Mouse (Mus musculus) intestine, embryonic 14.5 days (tissue): ENCODE measurements around the gene Nhlrc4. TPM values are rescaled to one million over a fixed set of nuclear protein-coding genes. Genes with fewer than 3 reads are reported as not detected.
A peak's percentile ranks its signal among the peaks of the same experiment; 100 is the strongest.

Experiments
- ATAC-seq: fragments of 200-750 bp; cut with Nextera tagmentation; replicated peaks from 2 replicates; pipeline ENCODE4 v1.8.0; 2017; ENCODE audit warnings: low read depth, moderate number of reproducible peaks, moderate TSS enrichment, moderate library complexity; ENCODE audit not compliant: low FRiP score, low TSS enrichment
- DNase-seq: peaks from one replicate; pipeline ENCODE4 v3.0.0-alpha.2; 2018; ENCODE audit warnings: low spot score
- H3K27ac ChIP-seq: fragments of 300-500 bp; sonication (generic); 2 replicates; pipeline ENCODE4 v1.5.1; 2014; ENCODE audit warnings: low read depth, mild to moderate bottlenecking, control low read depth
- H3K27me3 ChIP-seq: fragments of 300-500 bp; sonication (generic); replicated peaks from 2 replicates; pipeline ENCODE4 v1.6.1; 2014; ENCODE audit warnings: low read length, control low read depth; ENCODE audit not compliant: control insufficient read depth, insufficient read depth
- H3K36me3 ChIP-seq: fragments of 300-500 bp; sonication (generic); 2 replicates; pipeline ENCODE4 v1.6.1; 2014; ENCODE audit warnings: low read length, control low read depth; ENCODE audit not compliant: control insufficient read depth, insufficient read depth
- H3K4me1 ChIP-seq: fragments of 300-500 bp; sonication (generic); replicated peaks from 2 replicates; pipeline ENCODE4 v1.6.1; 2014; ENCODE audit warnings: low read length, control low read depth, mixed read lengths; ENCODE audit not compliant: control insufficient read depth, insufficient read depth
- H3K4me2 ChIP-seq: fragments of 300-500 bp; sonication (generic); 2 replicates; pipeline ENCODE4 v1.6.1; 2014; ENCODE audit warnings: low read length
- H3K4me3 ChIP-seq: fragments of 300-500 bp; sonication (generic); 2 replicates; pipeline ENCODE4 v1.5.1; 2014; ENCODE audit warnings: low read depth, low read length, control low read depth, mixed read lengths
- H3K9ac ChIP-seq: fragments of 300-500 bp; sonication (generic); 2 replicates; pipeline ENCODE4 v1.6.1; 2014; ENCODE audit warnings: mild to moderate bottlenecking, low read length
- H3K9me3 ChIP-seq: fragments of 300-500 bp; sonication (generic); 2 replicates; pipeline ENCODE4 v1.6.1; 2016; ENCODE audit warnings: low read length, control low read depth; ENCODE audit not compliant: control insufficient read depth
- WGBS: fragments of 180-500 bp; shearing (Covaris S2); extraction: QIAGEN DNeasy Blood & Tissue Kit; methylation state at CpG from one replicate; pipeline ENCODE4 v1.1.7; 2014; 5-methylcytosine and 5-hydroxymethylcytosine counted together
- polyA plus RNA-seq: library from polyadenylated mRNA; unstranded; fragments of >200 nt; fragmentation: Nextera tagmentation; extraction: Ambion mirVana; gene quantifications from 2 replicates; pipeline ENCODE4 v1.2.1, GENCODE M21; 2014

Gene Nhlrc4
- polyA plus RNA-seq, 1 experiment from 2014 or later, result not detected

GRCm38 (mm10) chr17:25946349-25946748 is 1.6 kb upstream of the Nhlrc4 start:
- DNase-seq (no peak), ATAC-seq (no peak)
- Histone ChIP-seq H3K4me1 (no peaks in the 10 kb centered on the region), H3K4me2 (no peak overlapping the region), H3K4me3 (no peak overlapping the region), H3K27ac (no peak overlapping the region), H3K27me3 (peaks cover 17% of the 10 kb centered on the region), H3K9me3 (no peaks in the 10 kb centered on the region), H3K9ac (no peak overlapping the region), H3K36me3 (no peaks in the 10 kb centered on the region)
- 74% methylated on average over 7 of the region's 7 CpGs for WGBS

- 83% methylated on average over 8 of the region's 9 CpGs for WGBS
- Histone ChIP-seq H3K4me3 (no peak overlapping the region), H3K9me3 (no peaks in the 10 kb centered on the region), H3K4me2 (no peak overlapping the region), H3K4me1 (peaks cover 7% of the 10 kb centered on the region), H3K27me3 (peaks cover 10% of the 10 kb centered on the region), H3K27ac (no peak overlapping the region), H3K9ac (no peak overlapping the region), H3K36me3 (no peaks in the 10 kb centered on the region)
- DNase-seq, result no peak
- ATAC-seq, result no peak
These were observed 875 bp upstream of the Nhlrc4 start for GRCm38 (mm10) chr17:25945517-25946155.

DNA sequence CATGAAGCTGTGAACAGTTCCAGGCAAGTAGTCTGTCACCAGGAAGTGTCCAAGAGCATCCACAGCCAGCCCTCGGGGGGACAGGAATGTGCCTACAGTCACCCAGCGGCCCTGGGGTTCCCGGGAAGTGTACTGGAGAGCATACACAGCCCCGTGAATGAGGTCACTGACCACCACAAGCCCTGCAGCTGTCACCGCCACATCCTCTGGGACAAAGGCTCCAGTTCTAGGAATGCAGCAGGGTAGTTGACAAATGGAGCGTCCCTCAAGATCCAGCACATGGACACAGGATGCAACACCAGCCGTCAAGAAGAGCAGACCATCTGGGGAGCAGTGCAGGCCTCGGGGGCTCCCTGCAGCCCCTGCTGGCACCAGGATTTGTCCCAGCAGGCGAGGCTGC is 992 bp downstream of the Nhlrc4 start:
- no peak overlapping the region for H3K4me3 ChIP-seq
- H3K36me3 ChIP-seq, result 0 out of 2 replicates have a peak, but pooled peaks cover 4% of the 10 kb centered on the region
- no peak for DNase-seq
- H3K4me1 ChIP-seq, result peaks cover 9% of the 10 kb centered on the region
- H3K9ac ChIP-seq, result no peak overlapping the region
- no peaks in the 10 kb centered on the region for H3K27me3 ChIP-seq
- H3K27ac ChIP-seq, result no peak overlapping the region
- no peak overlapping the region for H3K4me2 ChIP-seq
- H3K9me3 ChIP-seq, result no peaks in the 10 kb centered on the region
- ATAC-seq, result no peak
- WGBS, result 82% methylated on average over 9 of the region's 9 CpGs

DNA sequence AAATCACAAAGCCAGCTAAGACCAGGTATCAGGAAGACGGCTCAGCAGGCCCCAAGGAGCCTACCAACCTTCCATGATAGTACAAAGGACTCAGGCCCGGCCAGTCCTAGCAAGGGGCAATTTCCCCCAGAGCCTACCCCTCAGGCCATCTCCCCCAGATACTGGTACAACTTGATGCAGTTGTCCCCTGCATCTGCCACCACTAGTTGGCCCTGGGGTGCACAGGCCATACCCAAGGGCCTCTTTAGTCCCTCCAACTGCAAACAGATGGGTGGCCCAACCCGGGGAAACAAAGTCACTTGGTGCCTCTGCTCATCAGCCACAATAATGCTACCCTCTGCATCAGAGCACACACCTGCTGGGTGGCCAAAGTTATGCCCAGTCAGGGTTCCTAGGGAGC is 1.5 kb downstream of the Nhlrc4 start:
- ATAC-seq (no peak), DNase-seq (no peak)
- 83% methylated on average over 3 of the region's 3 CpGs for WGBS
- Histone ChIP-seq H3K27me3 (no peaks in the 10 kb centered on the region), H3K27ac (no peak overlapping the region), H3K4me1 (peaks cover 9% of the 10 kb centered on the region), H3K4me3 (no peak overlapping the region), H3K4me2 (no peak overlapping the region), H3K9me3 (no peaks in the 10 kb centered on the region), H3K36me3 (0 out of 2 replicates have a peak, but pooled peaks cover 4% of the 10 kb centered on the region), H3K9ac (no peak overlapping the region)

DNA sequence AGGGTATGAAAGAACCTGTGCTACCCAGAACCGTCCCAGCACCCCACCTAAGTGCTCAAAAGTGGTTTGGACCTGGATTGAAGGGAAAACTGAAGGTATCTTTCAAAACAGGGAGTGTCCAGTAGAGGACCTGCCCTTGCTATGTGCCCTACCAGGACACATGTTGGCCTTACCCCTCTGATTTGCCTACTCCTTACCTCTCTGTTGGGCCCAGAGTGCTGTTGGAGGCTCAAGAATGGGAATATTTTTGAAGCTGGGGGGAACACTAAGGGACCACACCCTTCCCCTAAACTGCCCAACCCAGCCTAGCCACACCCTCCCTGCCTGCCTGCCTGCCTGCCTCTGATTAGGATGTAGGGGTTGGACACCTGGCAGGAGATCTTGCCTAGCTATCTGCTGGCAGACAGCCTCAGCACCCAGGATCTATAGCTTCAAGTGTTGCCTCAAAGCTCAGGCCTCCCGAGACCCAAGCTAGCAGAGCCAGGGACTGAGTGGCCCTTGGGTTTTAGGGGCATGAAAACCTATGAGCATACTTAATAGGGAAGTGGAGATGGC is 2.1 kb downstream of the Nhlrc4 start:
- ATAC-seq, result no peak
- no peak overlapping the region for H3K27ac ChIP-seq
- no peak for DNase-seq
- WGBS, result 79% methylated on average over 2 of the region's 2 CpGs
- H3K4me3 ChIP-seq, result no peak overlapping the region
- peak overlapping the region; percentile 63; the same call in 1 of the 2 replicates for H3K4me2 ChIP-seq
- H3K27me3 ChIP-seq, result no peaks in the 10 kb centered on the region
- no peaks in the 10 kb centered on the region for H3K9me3 ChIP-seq
- H3K9ac ChIP-seq, result no peak overlapping the region
- H3K4me1 ChIP-seq, result peaks cover 9% of the 10 kb centered on the region
- H3K36me3 ChIP-seq, result 0 out of 2 replicates have a peak, but pooled peaks cover 4% of the 10 kb centered on the region

- Histone ChIP-seq H3K36me3 (peaks cover 8% of the 10 kb centered on the region), H3K4me3 (peak overlapping the region; percentile 97), H3K4me1 (peaks cover 9% of the 10 kb centered on the region), H3K9ac (peak overlapping the region; percentile 94), H3K27me3 (no peaks in the 10 kb centered on the region), H3K27ac (peak overlapping the region; percentile 92), H3K9me3 (no peaks in the 10 kb centered on the region), H3K4me2 (peak overlapping the region; percentile 63)
- 3% methylated on average over 54 of the region's 54 CpGs for WGBS
- DNase-seq (peak; percentile 91), ATAC-seq (peak; percentile 74)
These were observed 3.1 kb downstream of the Nhlrc4 start for GRCm38 (mm10) chr17:25941511-25942241.

DNA sequence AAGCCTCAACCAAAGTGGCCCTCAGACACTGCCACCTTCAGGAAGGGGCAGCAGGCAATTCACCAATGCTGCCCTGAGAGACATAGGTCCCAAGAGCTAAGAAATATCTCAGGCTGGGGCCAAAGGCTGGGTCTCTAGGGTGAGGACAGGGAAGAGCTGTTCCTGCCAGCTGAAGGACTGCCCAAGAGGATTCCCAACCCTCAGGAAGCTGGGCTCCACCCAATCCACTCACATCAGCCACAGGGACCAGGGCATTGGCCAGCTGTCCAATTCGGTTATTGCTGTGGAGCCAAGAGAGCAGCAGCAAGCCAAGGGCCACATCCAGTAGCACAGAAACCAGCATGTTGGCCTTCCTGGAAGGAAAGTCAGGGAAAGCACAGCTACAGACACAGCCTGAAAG is 10.2 kb downstream of the Nhlrc4 start:
- H3K9ac ChIP-seq, result no peak overlapping the region
- no peak overlapping the region for H3K4me3 ChIP-seq
- no peak overlapping the region for H3K27ac ChIP-seq
- no peak overlapping the region for H3K4me2 ChIP-seq
- ATAC-seq (no peak), DNase-seq (no peak)
- whole genome bisulfite sequencing, result 92% methylated on average over 1 of the region's 1 CpGs
- no peaks in the 10 kb centered on the region for H3K27me3 ChIP-seq
- no peaks in the 10 kb centered on the region for H3K4me1 ChIP-seq
- peaks cover 73% of the 10 kb centered on the region for H3K36me3 ChIP-seq
- no peaks in the 10 kb centered on the region for H3K9me3 ChIP-seq

GRCm38 (mm10) chr17:25925348-25925747 is 19.4 kb downstream of the Nhlrc4 start:
- ATAC-seq, result no peak
- DNase-seq, result no peak
- no peak overlapping the region for H3K4me2 ChIP-seq
- H3K9ac ChIP-seq, result no peak overlapping the region
- peaks cover 5% of the 10 kb centered on the region; the same call in 1 of the 2 replicates for H3K4me1 ChIP-seq
- peaks cover 42% of the 10 kb centered on the region for H3K36me3 ChIP-seq
- WGBS, result 72% methylated on average over 2 of the region's 2 CpGs
- H3K4me3 ChIP-seq, result no peak overlapping the region
- H3K27ac ChIP-seq, result no peak overlapping the region
- H3K9me3 ChIP-seq, result no peaks in the 10 kb centered on the region
- no peaks in the 10 kb centered on the region for H3K27me3 ChIP-seq
